Mouse (Mus musculus) layer of hippocampus, adult 9-11 months (tissue): ENCODE measurements around the gene Mrpl49.

Experiments used
- DNase-seq: peaks from one replicate; pipeline ENCODE4 v3.0.0; 2022

Mrpl49 gene

GRCm38 (mm10) chr19:6035966-6036585 lies 21.5 kb downstream of the Mrpl49 start:
- DNase-seq = no peak

GRCm38 (mm10) chr19:6030520-6031280 lies 26.9 kb downstream of the Mrpl49 start:
- no peak for DNase-seq

GRCm38 (mm10) chr19:6029426-6029825 lies 28.2 kb downstream of the Mrpl49 start:
- DNase-seq = no peak

GRCm38 (mm10) chr19:6028991-6029390 lies 28.6 kb downstream of the Mrpl49 start:
- DNase-seq = no peak

GRCm38 (mm10) chr19:6023930-6024329 lies 33.7 kb downstream of the Mrpl49 start:
- DNase-seq = no peak

GRCm38 (mm10) chr19:6023059-6023458 lies 34.5 kb downstream of the Mrpl49 start:
- DNase-seq = no peak

GRCm38 (mm10) chr19:6020276-6020675 lies 37.3 kb downstream of the Mrpl49 start:
- DNase-seq = no peak

GRCm38 (mm10) chr19:6018142-6019089 lies 39.2 kb downstream of the Mrpl49 start:
- peak; percentile 85 for DNase-seq

- DNase-seq = peak; percentile 15
Measured at GRCm38 (mm10) chr19:6016532-6016931, 41.1 kb downstream of the Mrpl49 start.

- peak; percentile 45 for DNase-seq
Measured at GRCm38 (mm10) chr19:6015511-6016315, 41.9 kb downstream of the Mrpl49 start, which contains the start of gene Capn1. Capn1 (minus strand) TSS chr19:6015897.

- no peak for DNase-seq
Measured at GRCm38 (mm10) chr19:6014991-6015510, 42.5 kb downstream of the Mrpl49 start.

- DNase-seq = no peak
Measured at GRCm38 (mm10) chr19:6013691-6014090, 43.9 kb downstream of the Mrpl49 start.

GRCm38 (mm10) chr19:6009137-6009536 lies 48.4 kb downstream of the Mrpl49 start:
- DNase-seq = no peak

- DNase-seq = no peak
Measured at GRCm38 (mm10) chr19:6007013-6007412, 50.6 kb downstream of the Mrpl49 start.

- no peak for DNase-seq
Measured at GRCm38 (mm10) chr19:6005541-6005940, 52.0 kb downstream of the Mrpl49 start.
